Mouse (Mus musculus): ENCODE results near the gene 9130023H24Rik.

DNA sequence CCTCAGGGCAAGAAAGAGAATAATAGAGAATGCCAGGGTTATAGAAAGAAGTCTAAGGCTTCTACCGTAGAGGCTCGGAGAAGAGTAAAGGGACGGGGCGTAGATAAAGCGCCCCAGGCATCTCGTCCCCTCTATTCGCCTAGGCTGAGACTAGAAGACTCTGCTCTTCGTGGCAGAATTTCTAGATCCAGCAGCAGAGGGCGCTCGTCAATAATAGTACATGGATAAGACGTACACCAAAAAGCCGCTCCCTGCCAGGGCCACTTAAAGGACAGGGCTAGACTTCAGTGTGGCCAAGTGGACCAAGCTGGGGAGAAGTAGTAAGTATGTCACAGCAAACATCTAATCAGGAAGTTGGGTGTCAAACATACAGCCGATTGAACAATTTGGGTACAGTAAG lies 9.6 kb upstream of the 9130023H24Rik start:
- TF ChIP-seq ZC3H11A (IDR thresholded peaks at IDR 0.05; ENCODE audit: low read depth, low read length) (peak; percentile 10; the same call in 1 of the 2 replicates), MEF2A (IDR thresholded peaks at IDR 0.05; ENCODE audit: borderline replicate concordance, low read depth, low read length) (no peak), POLR2A (IDR thresholded peaks at IDR 0.05; ENCODE audit: low read depth, low read length) (no peak), CTCF (conservative IDR thresholded peaks at IDR 0.05 in 1 of 2, IDR thresholded peaks at IDR 0.05 in 1 of 2; ENCODE audit: low read depth in 2 of 2, low read length in 2 of 2) (peak; percentile 13 to 70; a peak in 2 of 4 replicates), MAX (IDR thresholded peaks at IDR 0.05; ENCODE audit: low read length) (no peak), MYC (IDR thresholded peaks at IDR 0.05; ENCODE audit: low read depth, low read length) (no peak), MAFK (IDR thresholded peaks at IDR 0.05; ENCODE audit: insufficient replicate concordance, low read length) (no peak)
